Mouse (Mus musculus): ENCODE data around the gene Cpxm1. TPM values are rescaled to one million over a fixed set of nuclear protein-coding genes. Genes with fewer than 3 reads are reported as not detected.

Gene Cpxm1
- polyA plus RNA-seq, 1 experiment from 2014 or later: 14.6 TPM

GRCm38 (mm10) chr2:130423397-130424125 is 26.2 kb upstream of the Cpxm1 start:
- Histone ChIP-seq H3K27ac (replicated peaks) (peak overlapping the region; percentile 95), H3K9me3 (no peaks in the 10 kb centered on the region), H3K4me3 (peak overlapping the region; percentile 96), H3K27me3 (no peaks in the 10 kb centered on the region), H3K36me3 (peaks cover 6% of the 10 kb centered on the region; the same call in 1 of the 2 replicates), H3K9ac (replicated peaks) (peak overlapping the region; percentile 89), H3K4me2 (replicated peaks) (peak overlapping the region; percentile 92), H3K4me1 (peaks cover 36% of the 10 kb centered on the region)
- peak; percentile 77 for ATAC-seq (replicated peaks)
- 16% methylated on average over 49 of the region's 49 CpGs for WGBS

DNA sequence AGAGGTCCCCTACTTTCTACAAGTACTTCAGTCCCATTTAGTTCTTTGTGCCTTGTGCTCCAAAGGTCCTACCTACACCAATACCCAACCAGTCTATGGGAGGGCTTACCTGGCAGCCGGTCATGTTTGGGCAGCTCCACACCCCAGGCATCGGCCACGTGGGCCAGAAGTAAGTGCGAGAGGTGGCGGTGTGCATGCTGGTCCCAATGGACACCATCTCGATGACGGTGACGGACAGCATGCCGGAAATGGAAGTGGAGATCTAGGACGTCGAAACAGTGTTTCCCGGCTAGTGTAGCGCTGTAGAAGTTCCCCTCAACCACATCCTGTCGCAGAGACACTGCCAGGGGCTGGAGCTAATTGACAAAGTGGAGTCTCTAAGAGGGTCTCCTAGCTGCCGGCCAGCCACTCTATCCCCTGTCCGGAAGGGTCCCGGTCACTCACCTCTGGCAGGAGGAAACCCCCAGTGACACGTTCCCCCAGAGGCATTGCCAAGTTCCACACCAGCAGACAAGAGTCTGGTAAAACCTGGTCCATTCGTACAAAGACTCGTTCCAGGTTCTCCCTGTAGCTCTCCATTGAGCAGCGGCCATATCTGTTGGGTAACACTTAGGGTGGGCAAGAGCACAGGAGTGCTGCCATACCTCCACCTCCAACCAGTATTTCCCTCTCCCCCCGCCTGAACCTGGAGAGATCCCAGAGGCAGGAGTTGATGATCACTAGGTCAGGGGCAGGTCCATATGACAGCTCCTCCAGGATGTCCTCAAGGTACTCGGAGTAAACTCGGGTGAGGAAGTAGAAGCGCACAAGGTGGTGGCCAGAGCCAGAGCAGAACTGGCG is 24.6 kb upstream of the Cpxm1 start:
- Histone ChIP-seq H3K4me1 (peaks cover 36% of the 10 kb centered on the region), H3K4me2 (replicated peaks) (no peak overlapping the region), H3K36me3 (peaks cover 9% of the 10 kb centered on the region; the same call in 1 of the 2 replicates), H3K4me3 (no peak overlapping the region), H3K27ac (replicated peaks) (no peak overlapping the region), H3K27me3 (no peaks in the 10 kb centered on the region), H3K9me3 (no peaks in the 10 kb centered on the region), H3K9ac (replicated peaks) (no peak overlapping the region)
- WGBS: 97% methylated on average over 26 of the region's 26 CpGs
- ATAC-seq (replicated peaks): no peak

DNA sequence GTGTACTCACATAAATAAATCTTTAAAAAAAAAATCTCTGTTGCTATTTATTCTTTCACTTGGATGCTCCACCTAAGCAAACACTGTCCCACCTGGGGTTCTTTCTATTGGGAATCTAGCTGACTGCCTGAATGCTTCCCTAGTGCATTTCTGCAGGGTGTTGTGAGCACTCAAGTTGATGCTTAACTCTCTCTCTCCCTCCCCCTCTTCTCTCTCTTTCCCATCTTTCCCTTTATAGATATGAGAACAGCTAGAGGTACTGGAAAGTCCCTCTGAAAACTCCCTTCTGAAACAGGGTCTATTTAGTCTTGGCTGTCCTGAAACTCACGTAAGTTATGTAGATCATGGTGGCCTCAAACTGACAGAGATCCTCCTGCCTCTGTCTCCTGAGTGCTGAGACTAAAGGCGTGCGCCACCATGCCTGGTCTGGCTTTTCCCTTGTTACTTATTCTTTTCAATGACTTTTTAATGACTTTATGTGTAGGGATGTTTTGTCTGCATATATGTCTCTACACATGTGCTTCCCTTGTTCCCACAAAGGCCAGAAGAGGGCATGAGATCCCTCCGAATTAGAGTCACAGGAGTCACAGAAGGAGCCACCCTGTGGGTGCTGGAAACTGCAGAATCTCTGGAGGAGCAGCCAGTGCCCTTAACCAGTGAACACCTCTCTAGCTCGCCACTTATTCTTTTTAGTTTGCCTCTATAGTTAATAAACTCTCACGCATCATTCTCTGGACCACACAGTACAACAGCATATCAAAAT is 16.9 kb upstream of the Cpxm1 start:
- ATAC-seq (replicated peaks): no peak
- WGBS: 74% methylated on average over 6 of the region's 6 CpGs

GRCm38 (mm10) chr2:130412775-130413174 is 15.4 kb upstream of the Cpxm1 start:
- no peaks in the 10 kb centered on the region for H3K36me3 ChIP-seq
- H3K4me3 ChIP-seq: no peak overlapping the region
- 78% methylated on average over 3 of the region's 3 CpGs for WGBS
- no peak overlapping the region for H3K9ac ChIP-seq (replicated peaks)
- H3K4me1 ChIP-seq: peaks cover 4% of the 10 kb centered on the region; the same call in 1 of the 2 replicates
- ATAC-seq (replicated peaks): no peak
- H3K27me3 ChIP-seq: no peaks in the 10 kb centered on the region
- H3K9me3 ChIP-seq: no peaks in the 10 kb centered on the region
- no peak overlapping the region for H3K4me2 ChIP-seq (replicated peaks)
- no peak overlapping the region for H3K27ac ChIP-seq (replicated peaks)

More for the DNA sequence above, 16.9 kb upstream of the Cpxm1 start:
- peaks cover 9% of the 10 kb centered on the region; the same call in 1 of the 2 replicates for H3K36me3 ChIP-seq
- H3K9ac ChIP-seq (replicated peaks): no peak overlapping the region
- no peaks in the 10 kb centered on the region for H3K27me3 ChIP-seq
- H3K4me3 ChIP-seq: no peak overlapping the region
- H3K4me1 ChIP-seq: 0 out of 2 replicates have a peak, but pooled peaks cover 4% of the 10 kb centered on the region
- H3K4me2 ChIP-seq (replicated peaks): no peak overlapping the region
- no peak overlapping the region for H3K27ac ChIP-seq (replicated peaks)
- H3K9me3 ChIP-seq: no peaks in the 10 kb centered on the region

GRCm38 (mm10) chr2:130411558-130412495 is 14.5 kb upstream of the Cpxm1 start:
- Histone ChIP-seq H3K27ac (replicated peaks) (no peak overlapping the region), H3K27me3 (no peaks in the 10 kb centered on the region), H3K9ac (replicated peaks) (no peak overlapping the region), H3K36me3 (no peaks in the 10 kb centered on the region), H3K4me2 (replicated peaks) (no peak overlapping the region), H3K9me3 (no peaks in the 10 kb centered on the region), H3K4me3 (no peak overlapping the region), H3K4me1 (peaks cover 4% of the 10 kb centered on the region; the same call in 1 of the 2 replicates)
- peak; percentile 75 for ATAC-seq (replicated peaks)
- 35% methylated on average over 16 of the region's 16 CpGs for WGBS

GRCm38 (mm10) chr2:130408194-130408593 is 10.8 kb upstream of the Cpxm1 start:
- WGBS: 13% methylated on average over 6 of the region's 6 CpGs

DNA sequence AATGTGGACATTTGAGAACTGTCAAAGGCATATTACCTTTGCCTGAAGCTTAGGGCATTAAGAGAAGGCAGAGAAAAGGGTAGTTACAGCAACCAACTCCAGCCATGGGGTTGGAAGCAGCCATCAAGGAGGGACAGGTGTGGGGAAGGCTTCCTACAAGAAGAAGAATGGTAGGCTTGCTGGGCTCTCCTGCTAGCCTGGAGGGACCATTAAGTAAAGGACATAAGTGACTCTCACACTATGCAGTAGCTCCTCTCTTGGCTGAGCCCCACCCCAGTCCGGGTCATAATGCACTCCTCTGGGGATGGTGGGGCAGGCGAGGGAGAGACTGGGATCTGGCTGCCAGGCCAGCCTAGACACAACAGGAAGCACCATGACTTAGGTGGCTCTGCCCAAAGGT is 8.8 kb upstream of the Cpxm1 start, which contains the start of gene Tmem239:
Gene Tmem239, plus strand, starts transcription at position 301 of the 400 bp plus-strand sequence.
- WGBS: 82% methylated on average over 2 of the region's 2 CpGs
- Histone ChIP-seq H3K9ac (replicated peaks) (no peak within 1 kb of the TSS), H3K9me3 (no peaks in the 10 kb centered on the region), H3K4me1 (no peaks in the 10 kb centered on the region; the same call in 1 of the 2 replicates), H3K36me3 (no peaks in the 10 kb centered on the region), H3K4me3 (no peak within 1 kb of the TSS), H3K27ac (replicated peaks) (no peak within 1 kb of the TSS), H3K27me3 (no peaks in the 10 kb centered on the region), H3K4me2 (replicated peaks) (no peak within 1 kb of the TSS)
- no peak for ATAC-seq (replicated peaks)

More at GRCm38 (mm10) chr2:130408194-130408593, 10.8 kb upstream of the Cpxm1 start:
- Histone ChIP-seq H3K4me1 (peaks cover 4% of the 10 kb centered on the region; the same call in 1 of the 2 replicates), H3K27me3 (no peaks in the 10 kb centered on the region), H3K4me3 (no peak overlapping the region), H3K9ac (replicated peaks) (no peak overlapping the region), H3K9me3 (no peaks in the 10 kb centered on the region), H3K36me3 (no peaks in the 10 kb centered on the region), H3K4me2 (replicated peaks) (no peak overlapping the region), H3K27ac (replicated peaks) (no peak overlapping the region)
- 0 out of 2 replicates have a peak, but pooled peaks have one; percentile 49 for ATAC-seq (replicated peaks)

DNA sequence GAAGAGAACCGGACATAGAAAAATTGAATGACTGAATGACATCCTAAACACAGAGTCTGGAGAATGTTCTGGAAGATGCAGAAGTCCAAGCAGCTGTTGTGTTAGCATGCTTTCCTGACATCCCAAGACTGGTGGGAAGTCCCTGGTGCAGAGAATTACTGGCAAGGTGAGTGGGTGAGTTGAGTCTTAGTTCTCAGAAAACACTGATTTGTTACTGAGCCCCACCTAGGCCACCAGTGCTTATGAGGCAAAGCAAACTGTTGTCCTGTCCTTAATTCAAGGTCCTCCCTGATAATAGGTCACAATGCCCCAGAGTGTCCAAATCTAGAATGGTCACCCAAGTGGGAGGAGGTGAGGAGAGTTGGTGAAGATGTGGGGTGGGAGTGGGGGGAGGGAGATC is 7.6 kb upstream of the Cpxm1 start, which contains the start of the genes Gm28372 and 1700020A23Rik:
Gene Gm28372, plus strand, starts transcription at position 301 of the 400 bp plus-strand sequence.
Gene 1700020A23Rik, plus strand, starts transcription at position 321 of the 400 bp plus-strand sequence.
- Histone ChIP-seq H3K4me1 (no peaks in the 10 kb centered on the region; the same call in 1 of the 2 replicates), H3K27me3 (no peaks in the 10 kb centered on the region), H3K9me3 (no peaks in the 10 kb centered on the region), H3K36me3 (no peaks in the 10 kb centered on the region), H3K4me3 (no peak within 1 kb of the TSS), H3K4me2 (replicated peaks) (no peak within 1 kb of the TSS), H3K27ac (replicated peaks) (no peak within 1 kb of the TSS), H3K9ac (replicated peaks) (no peak within 1 kb of the TSS)
- WGBS: 93% methylated on average over 1 of the region's 1 CpGs
- ATAC-seq (replicated peaks): no peak

- Histone ChIP-seq H3K9me3 (no peaks in the 10 kb centered on the region), H3K9ac (replicated peaks) (no peak overlapping the region), H3K27me3 (no peaks in the 10 kb centered on the region; the same call in 1 of the 2 replicates), H3K27ac (replicated peaks) (no peak overlapping the region), H3K4me1 (peaks cover 11% of the 10 kb centered on the region), H3K4me2 (replicated peaks) (no peak overlapping the region), H3K4me3 (no peak overlapping the region), H3K36me3 (no peaks in the 10 kb centered on the region)
- 84% methylated on average over 4 of the region's 4 CpGs for WGBS
- no peak for ATAC-seq (replicated peaks)
Observed at GRCm38 (mm10) chr2:130401891-130402290, 4.5 kb upstream of the Cpxm1 start.

GRCm38 (mm10) chr2:130400046-130400445 is 2.7 kb upstream of the Cpxm1 start:
- H3K27ac ChIP-seq (replicated peaks): no peak overlapping the region
- no peaks in the 10 kb centered on the region for H3K9me3 ChIP-seq
- no peaks in the 10 kb centered on the region for H3K36me3 ChIP-seq
- H3K4me3 ChIP-seq: no peak overlapping the region
- H3K4me1 ChIP-seq: peaks cover 15% of the 10 kb centered on the region
- ATAC-seq (replicated peaks): no peak
- 97% methylated on average over 1 of the region's 1 CpGs for WGBS
- no peak overlapping the region for H3K4me2 ChIP-seq (replicated peaks)
- no peaks in the 10 kb centered on the region; the same call in 1 of the 2 replicates for H3K27me3 ChIP-seq
- no peak overlapping the region for H3K9ac ChIP-seq (replicated peaks)
